Mouse (Mus musculus) liver, embryonic 14.5 days (tissue): ENCODE measurements around the gene Bicdl2. TPM values are rescaled to one million over a fixed set of nuclear protein-coding genes. Genes with fewer than 3 reads are reported as not detected.

Experiments used
- ATAC-seq: fragments of 200-750 bp; cut with Nextera tagmentation; 2 replicates; pipeline ENCODE4 v1.8.0; 2017; ENCODE audit warnings: moderate number of reproducible peaks, mild to moderate bottlenecking, moderate library complexity; ENCODE audit not compliant: insufficient read depth
- DNase-seq, 3 experiments: peaks; one replicate each; pipeline ENCODE4 v3.0.0-alpha.2; 2012 to 2013; ENCODE audit warnings: low read depth in 3 of 3, low spot score in 3 of 3
- H3K27ac ChIP-seq: fragments of 300-500 bp; sonication (generic); 2 replicates; pipeline ENCODE4 v1.5.1; 2014; ENCODE audit warnings: moderate library complexity, mild to moderate bottlenecking, control low read depth, inconsistent platforms
- H3K27me3 ChIP-seq: fragments of 300-500 bp; sonication (generic); 2 replicates; pipeline ENCODE4 v1.6.1; 2014; ENCODE audit warnings: mild to moderate bottlenecking, low read length, moderate library complexity; ENCODE audit not compliant: control insufficient read depth, insufficient read depth
- H3K36me3 ChIP-seq: fragments of 300-500 bp; sonication (generic); replicated peaks from 2 replicates; pipeline ENCODE4 v1.6.1; 2014; ENCODE audit warnings: low read depth; ENCODE audit not compliant: control insufficient read depth, insufficient read depth
- H3K4me1 ChIP-seq, 2 experiments: fragments of 200-500 bp in 1 of 2; fragments of 300-500 bp in 1 of 2; sonication (generic) in 1 of 2; replicated peaks; 2 replicates each; pipeline ENCODE4 v1.6.1; 2012 to 2014; ENCODE audit warnings: antibody characterized with exemption in 1 of 2, inconsistent platforms in 1 of 2, low read length in 1 of 2; ENCODE audit not compliant: control insufficient read depth in 2 of 2, insufficient read depth in 2 of 2
- H3K4me2 ChIP-seq: fragments of 300-500 bp; sonication (generic); 2 replicates; pipeline ENCODE4 v1.6.1; 2014; ENCODE audit warnings: low read depth, mild to moderate bottlenecking, control low read depth, moderate library complexity
- H3K4me3 ChIP-seq, 2 experiments: fragments of 200-500 bp in 1 of 2; fragments of 300-500 bp in 1 of 2; sonication (generic) in 1 of 2; 2 replicates each; pipeline ENCODE4 v1.5.1; 2012 to 2014; ENCODE audit warnings: low read depth in 2 of 2, low read length in 2 of 2, mild to moderate bottlenecking in 2 of 2, control low read depth in 1 of 2, inconsistent platforms in 1 of 2, moderate library complexity in 1 of 2; ENCODE audit not compliant: insufficient read depth in 1 of 2
- H3K9ac ChIP-seq: fragments of 300-500 bp; sonication (generic); replicated peaks from 2 replicates; pipeline ENCODE4 v1.6.1; 2014; ENCODE audit warnings: mild to moderate bottlenecking, control low read depth, moderate library complexity
- H3K9me3 ChIP-seq: fragments of 300-500 bp; sonication (generic); 2 replicates; pipeline ENCODE4 v1.6.1; 2016; ENCODE audit warnings: low read length, mixed read lengths; ENCODE audit not compliant: control insufficient read depth
- CTCF ChIP-seq: IDR thresholded peaks from 2 replicates; pipeline ENCODE4 v1.5.1; 2016; ENCODE audit warnings: antibody characterized with exemption, low read depth, control low read depth
- EP300 ChIP-seq: IDR thresholded peaks from 2 replicates; pipeline ENCODE4 v1.6.1; 2016; ENCODE audit warnings: antibody characterized with exemption, low read depth
- WGBS: fragments of 180-500 bp; shearing (Covaris S2); extraction: QIAGEN DNeasy Blood & Tissue Kit; methylation state at CpG from one replicate; pipeline ENCODE4 v1.1.7; 2014; ENCODE audit not compliant: insufficient replicate concordance; 5-methylcytosine and 5-hydroxymethylcytosine counted together
- polyA plus RNA-seq, 2 experiments: library from polyadenylated mRNA; depleted of rRNA in 1 of 2; stranded (reverse) in 1 of 2; unstranded in 1 of 2; fragments of >200 nt; fragmentation: Nextera tagmentation in 1 of 2; extraction: Ambion mirVana in 1 of 2; gene quantifications; 2 replicates each; pipeline versions ENCODE4 v1.2.1 to v1.2.3; 2012 to 2014

Bicdl2 gene
- polyA plus RNA-seq, 2 experiments: 0.02 TPM; not detected in 1

GRCm38 (mm10) chr17:23705525-23706104 is 45.3 kb downstream of the Bicdl2 start:
- 52% methylated on average over 7 of the region's 7 CpGs for WGBS
- Histone ChIP-seq H3K9ac (no peak overlapping the region), H3K36me3 (no peaks in the 10 kb centered on the region), H3K4me3 (no peak overlapping the region), H3K4me1 (no peaks in the 10 kb centered on the region), H3K4me2 (no peak overlapping the region), H3K27ac (no peak overlapping the region), H3K27me3 (peaks cover 7% of the 10 kb centered on the region), H3K9me3 (no peaks in the 10 kb centered on the region)
- no peak for ATAC-seq
- no peak for DNase-seq
- TF ChIP-seq EP300 (no peak), CTCF (no peak)

GRCm38 (mm10) chr17:23706212-23706611 is 45.9 kb downstream of the Bicdl2 start:
- no peak overlapping the region for H3K4me3 ChIP-seq
- no peak overlapping the region for H3K9ac ChIP-seq
- H3K36me3 ChIP-seq: no peaks in the 10 kb centered on the region
- H3K27ac ChIP-seq: no peak overlapping the region
- TF ChIP-seq EP300 (no peak), CTCF (peak; percentile 93)
- H3K4me2 ChIP-seq: no peak overlapping the region
- no peaks in the 10 kb centered on the region for H3K9me3 ChIP-seq
- 0% methylated on average over 3 of the region's 3 CpGs for WGBS
- no peaks in the 10 kb centered on the region for H3K4me1 ChIP-seq
- peaks cover under 1% of the 10 kb centered on the region for H3K27me3 ChIP-seq
- ATAC-seq (no peak), DNase-seq (peak; percentile 30 to 40 (median 33))

GRCm38 (mm10) chr17:23717003-23717402 is 56.7 kb downstream of the Bicdl2 start:
- no peaks in the 10 kb centered on the region for H3K9me3 ChIP-seq
- no peak for DNase-seq
- no peaks in the 10 kb centered on the region for H3K27me3 ChIP-seq

More at GRCm38 (mm10) chr17:23717003-23717402, 56.7 kb downstream of the Bicdl2 start:
- TF ChIP-seq EP300: no peak
- TF ChIP-seq CTCF: no peak
- Histone ChIP-seq H3K27ac (no peak overlapping the region), H3K36me3 (no peaks in the 10 kb centered on the region), H3K4me2 (no peak overlapping the region), H3K4me1 (peaks cover 0 to 3% of the 10 kb centered on the region in 2 experiments; a peak in 1 of 4 replicates), H3K4me3 (no peak overlapping the region), H3K9ac (no peak overlapping the region)
- ATAC-seq: no peak
- 20% methylated on average over 2 of the region's 2 CpGs for WGBS

Other genes starting within 250 kb of the Bicdl2 start
- not detected in 2 replicates for gene Vmn2r117, start 180.8 kb upstream of the Bicdl2 start, polyA plus RNA-seq (2012; rRNA removed)
- not detected in 2 replicates for gene Vmn2r117, start 180.8 kb upstream of the Bicdl2 start, polyA plus RNA-seq (2014; fragmentation: Nextera tagmentation; extraction: Ambion mirVana)
- gene Zfp213, start 96.3 kb upstream of the Bicdl2 start, polyA plus RNA-seq (2012; rRNA removed): 3.7 and 4.1 TPM in 2 replicates
- 4.1 and 4.8 TPM in 2 replicates for gene Zfp213, start 96.3 kb upstream of the Bicdl2 start, polyA plus RNA-seq (2014; fragmentation: Nextera tagmentation; extraction: Ambion mirVana)
- 1.9 and 2.0 TPM in 2 replicates for gene Zfp13, start 61.0 kb upstream of the Bicdl2 start, polyA plus RNA-seq (2012; rRNA removed)
- 1.3 TPM in 2 replicates for gene Zfp13, start 61.0 kb upstream of the Bicdl2 start, polyA plus RNA-seq (2014; fragmentation: Nextera tagmentation; extraction: Ambion mirVana)
- gene Zscan10, start 59.6 kb upstream of the Bicdl2 start, polyA plus RNA-seq (2012; rRNA removed): not detected in 2 replicates
- not detected in 2 replicates for gene Zscan10, start 59.6 kb upstream of the Bicdl2 start, polyA plus RNA-seq (2014; fragmentation: Nextera tagmentation; extraction: Ambion mirVana)
- gene Mmp25, start 15.2 kb upstream of the Bicdl2 start, polyA plus RNA-seq (2012; rRNA removed): 0.11 and 0.12 TPM in 2 replicates
- gene Mmp25, start 15.2 kb upstream of the Bicdl2 start, polyA plus RNA-seq (2014; fragmentation: Nextera tagmentation; extraction: Ambion mirVana): 0.11 TPM in 1 of 2 replicates, not detected in the other
- gene Hcfc1r1, start 13.1 kb downstream of the Bicdl2 start, polyA plus RNA-seq (2012; rRNA removed): 11.3 and 15.3 TPM in 2 replicates
- 21.0 and 24.5 TPM in 2 replicates for gene Hcfc1r1, start 13.1 kb downstream of the Bicdl2 start, polyA plus RNA-seq (2014; fragmentation: Nextera tagmentation; extraction: Ambion mirVana)
- 14.8 and 17.2 TPM in 2 replicates for gene Thoc6, start 13.4 kb downstream of the Bicdl2 start, polyA plus RNA-seq (2012; rRNA removed)
- gene Thoc6, start 13.4 kb downstream of the Bicdl2 start, polyA plus RNA-seq (2014; fragmentation: Nextera tagmentation; extraction: Ambion mirVana): 21.4 and 21.5 TPM in 2 replicates
- gene Tnfrsf12a, start 17.0 kb downstream of the Bicdl2 start, polyA plus RNA-seq (2012; rRNA removed): 1.4 and 1.7 TPM in 2 replicates
- 3.0 and 3.9 TPM in 2 replicates for gene Tnfrsf12a, start 17.0 kb downstream of the Bicdl2 start, polyA plus RNA-seq (2014; fragmentation: Nextera tagmentation; extraction: Ambion mirVana)
- 0.64 and 0.68 TPM in 2 replicates for gene Cldn6, start 18.7 kb downstream of the Bicdl2 start, polyA plus RNA-seq (2012; rRNA removed)
- gene Cldn6, start 18.7 kb downstream of the Bicdl2 start, polyA plus RNA-seq (2014; fragmentation: Nextera tagmentation; extraction: Ambion mirVana): 0.15 and 0.50 TPM in 2 replicates
- 0.04 TPM in 2 replicates for gene Cldn9, start 23.5 kb downstream of the Bicdl2 start, polyA plus RNA-seq (2012; rRNA removed)
- 0.21 TPM in 1 of 2 replicates, not detected in the other for gene Cldn9, start 23.5 kb downstream of the Bicdl2 start, polyA plus RNA-seq (2014; fragmentation: Nextera tagmentation; extraction: Ambion mirVana)
- 0.04 and 0.09 TPM in 2 replicates for gene 1520401A03Rik, start 62.3 kb downstream of the Bicdl2 start, polyA plus RNA-seq (2012; rRNA removed)
- gene 1520401A03Rik, start 62.3 kb downstream of the Bicdl2 start, polyA plus RNA-seq (2014; fragmentation: Nextera tagmentation; extraction: Ambion mirVana): not detected in 2 replicates
- 29.6 and 35.0 TPM in 2 replicates for gene Pkmyt1, start 65.8 kb downstream of the Bicdl2 start, polyA plus RNA-seq (2012; rRNA removed)
- gene Pkmyt1, start 65.8 kb downstream of the Bicdl2 start, polyA plus RNA-seq (2014; fragmentation: Nextera tagmentation; extraction: Ambion mirVana): 21.2 and 24.5 TPM in 2 replicates
- 3.6 and 5.7 TPM in 2 replicates for gene Paqr4, start 80.4 kb downstream of the Bicdl2 start, polyA plus RNA-seq (2012; rRNA removed)
- gene Paqr4, start 80.4 kb downstream of the Bicdl2 start, polyA plus RNA-seq (2014; fragmentation: Nextera tagmentation; extraction: Ambion mirVana): 6.4 and 7.2 TPM in 2 replicates
- gene Kremen2, start 85.3 kb downstream of the Bicdl2 start, polyA plus RNA-seq (2012; rRNA removed): 0.02 and 0.03 TPM in 2 replicates
- not detected in 2 replicates for gene Kremen2, start 85.3 kb downstream of the Bicdl2 start, polyA plus RNA-seq (2014; fragmentation: Nextera tagmentation; extraction: Ambion mirVana)
- 4.0 and 4.3 TPM in 2 replicates for gene Flywch1, start 111.1 kb downstream of the Bicdl2 start, polyA plus RNA-seq (2012; rRNA removed)
- gene Flywch1, start 111.1 kb downstream of the Bicdl2 start, polyA plus RNA-seq (2014; fragmentation: Nextera tagmentation; extraction: Ambion mirVana): 6.6 and 7.4 TPM in 2 replicates
- gene Flywch2, start 125.6 kb downstream of the Bicdl2 start, polyA plus RNA-seq (2012; rRNA removed): 0.57 and 0.79 TPM in 2 replicates
- 0.85 and 1.0 TPM in 2 replicates for gene Flywch2, start 125.6 kb downstream of the Bicdl2 start, polyA plus RNA-seq (2014; fragmentation: Nextera tagmentation; extraction: Ambion mirVana)
- gene Srrm2, start 130.0 kb downstream of the Bicdl2 start, polyA plus RNA-seq (2012; rRNA removed): 136 and 152 TPM in 2 replicates
- 107 and 120 TPM in 2 replicates for gene Srrm2, start 130.0 kb downstream of the Bicdl2 start, polyA plus RNA-seq (2014; fragmentation: Nextera tagmentation; extraction: Ambion mirVana)
- 277 and 284 TPM in 2 replicates for gene Elob, start 168.6 kb downstream of the Bicdl2 start, polyA plus RNA-seq (2012; rRNA removed)
- 519 and 544 TPM in 2 replicates for gene Elob, start 168.6 kb downstream of the Bicdl2 start, polyA plus RNA-seq (2014; fragmentation: Nextera tagmentation; extraction: Ambion mirVana)
- 0.04 TPM in 1 of 2 replicates, not detected in the other for gene Prss33, start 175.6 kb downstream of the Bicdl2 start, polyA plus RNA-seq (2012; rRNA removed)
- not detected in 2 replicates for gene Prss33, start 175.6 kb downstream of the Bicdl2 start, polyA plus RNA-seq (2014; fragmentation: Nextera tagmentation; extraction: Ambion mirVana)
- 0.06 TPM in 1 of 2 replicates, not detected in the other for gene Prss32, start 183.3 kb downstream of the Bicdl2 start, polyA plus RNA-seq (2012; rRNA removed)
- not detected in 2 replicates for gene Prss32, start 183.3 kb downstream of the Bicdl2 start, polyA plus RNA-seq (2014; fragmentation: Nextera tagmentation; extraction: Ambion mirVana)
- gene Prss41, start 183.7 kb downstream of the Bicdl2 start, polyA plus RNA-seq (2012; rRNA removed): 0.09 and 0.18 TPM in 2 replicates
- gene Prss41, start 183.7 kb downstream of the Bicdl2 start, polyA plus RNA-seq (2014; fragmentation: Nextera tagmentation; extraction: Ambion mirVana): 0.06 TPM in 1 of 2 replicates, not detected in the other
- not detected in 2 replicates for gene Prss21, start 207.6 kb downstream of the Bicdl2 start, polyA plus RNA-seq (2012; rRNA removed)
- not detected in 2 replicates for gene Prss21, start 207.6 kb downstream of the Bicdl2 start, polyA plus RNA-seq (2014; fragmentation: Nextera tagmentation; extraction: Ambion mirVana)
- not detected in 2 replicates for gene Dcpp1, start 220.4 kb downstream of the Bicdl2 start, polyA plus RNA-seq (2012; rRNA removed)
- gene Dcpp1, start 220.4 kb downstream of the Bicdl2 start, polyA plus RNA-seq (2014; fragmentation: Nextera tagmentation; extraction: Ambion mirVana): not detected in 2 replicates
- gene Dcpp2, start 220.4 kb downstream of the Bicdl2 start, polyA plus RNA-seq (2012; rRNA removed): not detected in 2 replicates
- gene Dcpp2, start 220.4 kb downstream of the Bicdl2 start, polyA plus RNA-seq (2014; fragmentation: Nextera tagmentation; extraction: Ambion mirVana): not detected in 2 replicates